Mouse (Mus musculus) gastrocnemius, adult 2 months (tissue): Measurements from ENCODE around the gene Ldlrad1. TPM values are rescaled to one million over a fixed set of nuclear protein-coding genes. Genes with fewer than 3 reads are reported as not detected.
A peak's percentile ranks its signal among the peaks of the same experiment; 100 is the strongest.

ENCODE experiments used
- DNase-seq: peaks from one replicate; pipeline ENCODE4 v3.0.0; 2022
- H3K27ac ChIP-seq: fragments of 200-600 bp; 2 replicates; pipeline ENCODE4 v1.8.1; 2022; ENCODE audit warnings: mild to moderate bottlenecking
- H3K4me3 ChIP-seq: fragments of 200-600 bp; 2 replicates; pipeline ENCODE4 v1.8.1; 2022; ENCODE audit warnings: mild to moderate bottlenecking, moderate library complexity
- CTCF ChIP-seq: fragments of 200-600 bp; IDR thresholded peaks from 2 replicates; pipeline ENCODE4 v1.8.1; 2022; ENCODE audit warnings: antibody characterized with exemption, mild to moderate bottlenecking, moderate library complexity
- intact Hi-C: fragments of 180-260 bp; cut with DNase I; formaldehyde crosslinking; loops from one replicate; pipeline ENCODE4 v1.15.1; 2025
- total RNA-seq, 2 experiments: library from RNA; stranded (reverse); gene quantifications; 2 replicates each; pipeline ENCODE4 v1.2.3; 2021

Ldlrad1 gene
- total RNA-seq, 2 experiments from 2014 or later, result not detected

DNA sequence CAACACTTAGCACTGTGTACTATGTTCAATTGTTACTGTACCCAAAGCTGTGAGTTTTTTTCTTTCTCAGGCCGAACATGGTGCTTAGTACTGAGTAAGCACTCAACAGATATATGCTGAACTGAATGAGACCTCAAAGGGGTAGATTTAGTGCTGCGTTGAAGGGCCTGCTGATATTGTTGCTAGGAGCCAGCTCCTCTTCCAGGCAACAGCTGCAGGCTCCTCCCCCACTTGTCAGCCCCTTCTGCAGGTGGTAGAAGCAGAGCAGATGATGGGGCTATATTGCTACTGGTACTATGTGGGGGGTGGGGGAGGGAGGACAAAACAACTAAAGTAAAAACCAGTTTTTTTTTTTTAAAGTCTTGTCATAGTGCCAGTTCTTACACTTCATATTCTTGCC lies 40.5 kb downstream of the Ldlrad1 start:
- H3K4me3 ChIP-seq, result no peak overlapping the region
- no peak overlapping the region for H3K27ac ChIP-seq
- intact Hi-C loops, result no loop called here
- DNase-seq, result no peak
- TF ChIP-seq CTCF, result no peak

DNA sequence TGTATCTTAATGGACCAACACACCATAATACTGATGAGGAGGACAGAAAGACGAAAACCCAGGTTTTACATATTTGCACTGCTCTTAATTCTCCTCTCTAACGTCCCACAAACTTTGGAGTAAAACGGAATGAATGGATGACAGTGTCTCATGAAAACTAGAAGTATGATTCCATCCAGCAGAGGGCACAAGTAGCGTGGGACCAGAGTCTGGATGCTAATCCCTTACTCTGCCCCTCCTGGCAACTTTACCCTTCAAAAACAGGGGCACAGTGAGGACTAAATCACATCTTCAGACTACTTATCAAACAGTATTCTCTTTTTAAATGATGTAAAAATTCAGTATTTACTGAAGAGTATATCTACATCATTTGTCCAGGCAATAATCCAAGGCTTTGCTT lies 41.5 kb downstream of the Ldlrad1 start:
- H3K27ac ChIP-seq, result no peak overlapping the region
- DNase-seq, result peak; percentile 34
- TF ChIP-seq CTCF, result peak; percentile 76
- H3K4me3 ChIP-seq, result no peak overlapping the region
- intact Hi-C loops, result loop anchor here (1.0 to 5.0 kb wide), 3 partner anchors 99 to 402 kb away; partner anchors contain the start of gene Ndc1

GRCm38 (mm10) chr4:107252522-107252921 lies 43.5 kb downstream of the Ldlrad1 start:
- H3K27ac ChIP-seq, result peak overlapping the region; percentile 91
- DNase-seq, result no peak
- TF ChIP-seq CTCF, result no peak
- H3K4me3 ChIP-seq, result peak overlapping the region; percentile 78
- intact Hi-C loops, result loop anchor here (5.0 kb wide), 2 partner anchors 115 to 400 kb away; partner anchors contain the start of gene Ndc1

GRCm38 (mm10) chr4:107253125-107254091 lies 44.4 kb downstream of the Ldlrad1 start, which contains the start of the genes Lrrc42 and Hspb11:
Gene Lrrc42 (minus strand): TSS chr4:107253532.
Gene Hspb11 (plus strand): TSS chr4:107253593.
- intact Hi-C loops, result loop anchor here (1.0 to 5.0 kb wide), 4 partner anchors 61 to 399 kb away; partner anchors contain the start of genes Ndc1, Tmem59 and Yipf1
- TF ChIP-seq CTCF, result peak; percentile 50
- peak; percentile 96 for DNase-seq
- H3K27ac ChIP-seq, result peak within 1 kb of the TSS; percentile 91
- peak within 1 kb of the TSS; percentile 78 for H3K4me3 ChIP-seq

DNA sequence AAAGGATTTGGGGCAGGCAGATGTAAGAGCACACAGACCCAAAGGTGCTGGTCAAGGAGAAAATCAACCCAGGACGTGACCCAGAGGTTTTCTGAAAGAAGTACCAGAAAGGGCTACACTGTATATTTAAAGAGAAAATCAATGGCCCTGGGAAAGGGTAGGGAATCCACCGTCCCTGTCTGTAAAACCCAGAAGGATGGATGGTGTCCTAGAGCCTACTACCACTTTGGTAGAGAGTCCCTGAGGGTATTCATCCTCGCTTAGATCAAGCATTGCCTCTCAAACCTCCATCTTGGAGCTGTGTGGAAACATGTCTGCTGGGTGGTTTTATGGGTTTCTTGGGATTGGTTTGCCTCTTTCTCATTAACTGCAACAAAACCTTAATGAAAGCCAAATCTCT lies 45.4 kb downstream of the Ldlrad1 start:
- no peak for TF ChIP-seq CTCF
- H3K4me3 ChIP-seq, result peak overlapping the region; percentile 78
- DNase-seq, result no peak
- peak overlapping the region; percentile 91 for H3K27ac ChIP-seq
- intact Hi-C loops, result loop anchor here (5.0 kb wide), 2 partner anchors 113 to 398 kb away; partner anchors contain the start of gene Ndc1

- intact Hi-C loops, result no loop called here
- no peak overlapping the region for H3K27ac ChIP-seq
- H3K4me3 ChIP-seq, result no peak overlapping the region
- no peak for DNase-seq
- no peak for TF ChIP-seq CTCF
These were observed 51.0 kb downstream of the Ldlrad1 start for GRCm38 (mm10) chr4:107260001-107260400.

Other genes with a start within 250 kb of the Ldlrad1 start
- 10 to 100 TPM; 80.8 to 97.5 TPM for gene Mrpl37, start 142.3 kb upstream of the Ldlrad1 start, total RNA-seq
- 10 to 100 TPM; 16.3 to 20.1 TPM for gene Cyb5rl, start 142.2 kb upstream of the Ldlrad1 start, total RNA-seq
- gene Cdcp2, start 112.3 kb upstream of the Ldlrad1 start, total RNA-seq, result not detected
- 10 to 100 TPM; 68.2 to 84.3 TPM for gene Tmem59, start 30.8 kb upstream of the Ldlrad1 start, total RNA-seq
- 10 to 100 TPM; 12.6 to 13.2 TPM for gene Tceanc2, start 30.1 kb upstream of the Ldlrad1 start, total RNA-seq
- 1 to 10 TPM; 8.0 to 8.2 TPM for gene Lrrc42, start 44.4 kb downstream of the Ldlrad1 start, total RNA-seq
- gene Hspb11, start 44.4 kb downstream of the Ldlrad1 start, total RNA-seq, result 10 to 100 TPM in 1 of 2 experiments, 1 to 10 TPM in 1; 8.1 to 10.8 TPM
- under 1 TPM in 1 of 2 experiments, not detected in 1; 0.22 TPM for gene Dio1, start 98.0 kb downstream of the Ldlrad1 start, total RNA-seq
- 10 to 100 TPM in 1 of 2 experiments, 1 to 10 TPM in 1; 8.2 to 10.1 TPM for gene Yipf1, start 105.2 kb downstream of the Ldlrad1 start, total RNA-seq
- gene Ndc1, start 158.6 kb downstream of the Ldlrad1 start, total RNA-seq, result 1 to 10 TPM; 6.0 to 8.4 TPM
- gene Glis1, start 225.4 kb downstream of the Ldlrad1 start, total RNA-seq, result under 1 TPM; 0.15 to 0.20 TPM